Mouse (Mus musculus) testis, adult 2 months (tissue): ENCODE measurements around the gene Zbtb7b.

Source experiments
- CTCF ChIP-seq: fragments of 200-500 bp; IDR thresholded peaks from 2 replicates; pipeline ENCODE4 v1.5.1; 2012; ENCODE audit warnings: low read depth, mild to moderate bottlenecking, inconsistent platforms, low read length, moderate library complexity; ENCODE audit not compliant: control insufficient read depth, insufficient read depth, insufficient replicate concordance
- POLR2A ChIP-seq: fragments of 200-500 bp; IDR thresholded peaks from 2 replicates; pipeline ENCODE4 v1.6.1; 2012; ENCODE audit warnings: low read depth, mild to moderate bottlenecking, inconsistent platforms, low read length, moderate library complexity; ENCODE audit not compliant: control insufficient read depth

GRCm38 (mm10) chr3:89330948-89331347 lies 63.6 kb downstream of the Zbtb7b start:
- TF ChIP-seq CTCF (no peak), POLR2A (no peak)
